Mouse (Mus musculus): Measurements from ENCODE around the gene Rbp3. TPM values are rescaled to one million over a fixed set of nuclear protein-coding genes. Genes with fewer than 3 reads are reported as not detected.

Gene Rbp3
- polyA plus RNA-seq, 1 experiment from 2014 or later = not detected

DNA sequence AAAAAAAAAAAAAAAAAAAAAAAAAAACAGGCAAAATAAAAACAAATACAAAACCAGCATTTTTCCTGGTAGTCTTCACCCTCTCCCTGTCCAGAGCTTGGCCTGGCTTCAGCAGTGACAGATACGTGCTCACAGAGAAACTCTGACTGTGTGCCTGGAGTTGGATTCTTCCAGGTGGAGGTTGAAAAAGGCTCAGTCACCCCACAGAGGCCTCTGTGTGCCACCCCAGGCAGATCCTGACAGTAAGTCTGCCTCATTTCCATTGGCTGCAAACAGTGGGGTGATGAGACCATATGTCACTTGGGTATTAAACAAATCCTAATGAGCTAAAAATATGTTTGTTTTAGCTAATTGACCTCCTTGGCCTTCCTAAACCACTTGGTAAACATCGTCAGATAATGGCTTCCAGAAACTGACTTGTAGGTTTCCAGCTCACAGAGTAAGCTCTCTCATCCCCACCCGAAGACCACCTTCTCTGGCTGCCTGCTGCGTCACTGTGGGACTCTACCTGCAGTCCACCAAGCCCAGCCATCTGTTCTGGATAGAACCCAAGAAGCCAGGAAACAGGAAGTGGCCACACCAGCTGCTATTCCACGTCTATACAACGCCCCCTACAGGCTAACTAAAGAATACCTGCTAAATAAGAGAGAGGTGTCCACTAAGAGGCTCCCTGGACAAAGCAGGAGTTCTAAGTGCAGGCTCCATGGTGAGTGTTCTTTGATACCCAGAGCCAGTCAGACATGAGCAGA, 1.4 kb upstream of the Rbp3 start:
- no peaks in the 10 kb centered on the region for H3K36me3 ChIP-seq (ENCODE audit: inconsistent target)
- WGBS (ENCODE audit: missing documents) = 48% methylated on average over 6 of the region's 6 CpGs
- no peak overlapping the region for H3K4me3 ChIP-seq (ENCODE audit: inconsistent target)
- no peak overlapping the region for H3K27ac ChIP-seq
- H3K79me2 ChIP-seq (ENCODE audit: inconsistent target) = no peaks in the 10 kb centered on the region

DNA sequence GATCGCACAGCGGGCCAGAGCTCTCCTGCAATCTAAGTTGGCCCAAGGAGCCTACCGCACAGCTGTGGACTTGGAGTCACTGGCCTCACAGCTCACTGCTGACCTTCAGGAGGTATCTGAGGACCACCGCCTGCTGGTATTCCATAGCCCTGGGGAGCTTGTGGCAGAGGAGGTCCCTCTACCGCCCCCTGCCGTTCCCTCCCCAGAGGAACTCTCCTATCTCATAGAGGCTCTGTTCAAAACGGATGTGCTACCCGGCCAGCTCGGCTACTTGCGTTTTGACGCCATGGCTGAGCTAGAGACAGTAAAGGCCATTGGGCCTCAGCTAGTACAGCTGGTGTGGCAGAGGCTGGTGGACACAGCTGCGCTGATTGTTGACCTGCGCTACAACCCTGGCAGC, 2.3 kb downstream of the Rbp3 start:
- H3K36me3 ChIP-seq (ENCODE audit: inconsistent target) = no peaks in the 10 kb centered on the region
- no peak overlapping the region for H3K4me3 ChIP-seq (ENCODE audit: inconsistent target)
- H3K79me2 ChIP-seq (ENCODE audit: inconsistent target) = no peaks in the 10 kb centered on the region
- no peak overlapping the region for H3K27ac ChIP-seq
- 73% methylated on average over 13 of the region's 13 CpGs for WGBS (ENCODE audit: missing documents)

- WGBS (ENCODE audit: missing documents) = 87% methylated on average over 4 of the region's 4 CpGs
- no peak overlapping the region for H3K27ac ChIP-seq
- H3K79me2 ChIP-seq (ENCODE audit: inconsistent target) = no peaks in the 10 kb centered on the region
These were observed 4.4 kb downstream of the Rbp3 start for GRCm38 (mm10) chr14:33958186-33958585.

GRCm38 (mm10) chr14:33958841-33959240, 5.0 kb downstream of the Rbp3 start:
- Histone ChIP-seq H3K79me2 (ENCODE audit: inconsistent target) (no peaks in the 10 kb centered on the region), H3K36me3 (ENCODE audit: inconsistent target) (no peaks in the 10 kb centered on the region), H3K4me3 (ENCODE audit: inconsistent target) (no peak overlapping the region), H3K27ac (no peak overlapping the region)
- WGBS (ENCODE audit: missing documents) = 72% methylated on average over 3 of the region's 3 CpGs

More at GRCm38 (mm10) chr14:33958186-33958585, 4.4 kb downstream of the Rbp3 start:
- Histone ChIP-seq H3K36me3 (ENCODE audit: inconsistent target) (no peaks in the 10 kb centered on the region), H3K4me3 (ENCODE audit: inconsistent target) (no peak overlapping the region)

GRCm38 (mm10) chr14:33959341-33959740, 5.5 kb downstream of the Rbp3 start:
- Histone ChIP-seq H3K4me3 (ENCODE audit: inconsistent target) (no peak overlapping the region), H3K36me3 (ENCODE audit: inconsistent target) (no peaks in the 10 kb centered on the region), H3K79me2 (ENCODE audit: inconsistent target) (no peaks in the 10 kb centered on the region), H3K27ac (no peak overlapping the region)
- 15% methylated on average over 9 of the region's 9 CpGs for WGBS (ENCODE audit: missing documents)

DNA sequence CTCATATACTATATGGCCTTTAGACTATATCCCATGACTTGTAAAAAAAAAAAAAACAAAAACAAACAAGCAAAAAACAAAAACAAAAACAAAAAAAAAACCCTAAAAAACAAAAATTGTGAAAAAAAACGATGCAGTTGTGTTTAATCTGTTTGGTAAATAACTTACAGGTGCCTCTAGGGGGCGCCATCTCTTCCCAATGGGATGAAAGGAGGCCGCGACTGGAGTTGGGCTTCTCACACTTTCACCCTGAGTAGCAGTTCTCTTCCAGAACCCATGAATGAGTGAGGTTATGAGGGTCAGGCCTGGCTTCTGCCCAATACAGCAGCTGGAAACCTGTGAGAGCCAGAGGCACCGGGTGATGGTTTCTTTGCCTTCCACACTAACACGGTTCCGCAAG, 11.9 kb downstream of the Rbp3 start:
- Histone ChIP-seq H3K79me2 (ENCODE audit: inconsistent target) (no peaks in the 10 kb centered on the region), H3K4me3 (ENCODE audit: inconsistent target) (no peak overlapping the region), H3K36me3 (ENCODE audit: inconsistent target) (no peaks in the 10 kb centered on the region), H3K27ac (no peak overlapping the region)
- WGBS (ENCODE audit: missing documents) = 72% methylated on average over 7 of the region's 7 CpGs

DNA sequence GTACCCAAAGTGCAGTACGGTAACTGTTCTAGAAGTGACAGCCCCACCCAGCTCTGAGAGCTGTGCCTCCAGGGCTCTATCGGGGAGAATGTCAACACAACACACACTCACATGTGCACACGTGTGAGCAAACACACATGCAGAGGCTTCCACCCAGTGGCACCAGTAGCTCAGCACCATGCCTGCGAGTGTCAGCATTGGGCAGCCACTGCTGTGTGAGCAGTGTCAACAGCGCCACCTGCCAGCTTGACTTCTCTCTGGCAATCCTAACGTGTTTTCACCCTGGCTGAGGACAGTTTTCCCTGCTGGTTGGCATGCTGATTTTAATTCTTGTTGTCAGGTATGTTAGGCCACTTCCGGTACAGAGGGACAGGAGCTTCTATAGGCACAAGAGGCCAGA, 18.9 kb downstream of the Rbp3 start:
- Histone ChIP-seq H3K36me3 (ENCODE audit: inconsistent target) (no peaks in the 10 kb centered on the region), H3K79me2 (ENCODE audit: inconsistent target) (no peaks in the 10 kb centered on the region), H3K27ac (no peak overlapping the region), H3K4me3 (ENCODE audit: inconsistent target) (no peak overlapping the region)
- 68% methylated on average over 7 of the region's 7 CpGs for WGBS (ENCODE audit: missing documents)

- Histone ChIP-seq H3K27ac (no peak overlapping the region), H3K79me2 (ENCODE audit: inconsistent target) (no peaks in the 10 kb centered on the region), H3K36me3 (ENCODE audit: inconsistent target) (no peaks in the 10 kb centered on the region), H3K4me3 (ENCODE audit: inconsistent target) (no peak overlapping the region)
- 75% methylated on average over 5 of the region's 5 CpGs for WGBS (ENCODE audit: missing documents)
These were observed 20.9 kb downstream of the Rbp3 start for GRCm38 (mm10) chr14:33974752-33975151.

- Histone ChIP-seq H3K36me3 (ENCODE audit: inconsistent target) (no peaks in the 10 kb centered on the region), H3K79me2 (ENCODE audit: inconsistent target) (no peaks in the 10 kb centered on the region), H3K27ac (no peak overlapping the region), H3K4me3 (ENCODE audit: inconsistent target) (no peak overlapping the region)
- 52% methylated on average over 7 of the region's 7 CpGs for WGBS (ENCODE audit: missing documents)
These were observed 23.9 kb downstream of the Rbp3 start for GRCm38 (mm10) chr14:33977748-33978147.

DNA sequence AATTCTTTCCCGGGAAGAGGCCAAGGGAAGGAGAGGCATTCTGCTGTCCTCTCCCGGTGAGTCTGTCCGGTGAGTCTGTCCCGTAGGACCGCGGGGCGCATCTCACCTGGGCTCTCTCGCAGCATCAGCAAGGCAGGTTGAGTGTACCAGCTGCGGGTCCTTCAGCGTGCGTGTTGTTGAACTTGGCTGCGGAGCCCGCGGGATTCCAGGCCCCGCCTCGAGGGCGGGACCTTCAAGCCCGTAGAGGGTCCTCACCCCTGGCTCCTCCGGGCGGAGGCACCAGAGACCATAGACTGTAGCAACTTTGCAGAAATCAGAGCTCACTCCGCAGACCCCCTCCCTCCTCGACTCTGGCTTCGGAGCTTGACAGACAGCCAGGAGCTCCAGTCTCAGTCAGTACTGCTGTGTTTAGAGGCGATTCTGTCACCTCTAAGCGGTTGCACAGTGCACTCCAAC, 24.8 kb downstream of the Rbp3 start, which contains the start of gene Zfp488:
Gene Zfp488, minus strand, starts transcription at position 161 of the 456 bp plus-strand sequence.
- Histone ChIP-seq H3K36me3 (ENCODE audit: inconsistent target) (no peaks in the 10 kb centered on the region), H3K27ac (no peak within 1 kb of the TSS), H3K79me2 (ENCODE audit: inconsistent target) (no peaks in the 10 kb centered on the region), H3K4me3 (ENCODE audit: inconsistent target) (no peak within 1 kb of the TSS)
- 9% methylated on average over 25 of the region's 25 CpGs for WGBS (ENCODE audit: missing documents)

DNA sequence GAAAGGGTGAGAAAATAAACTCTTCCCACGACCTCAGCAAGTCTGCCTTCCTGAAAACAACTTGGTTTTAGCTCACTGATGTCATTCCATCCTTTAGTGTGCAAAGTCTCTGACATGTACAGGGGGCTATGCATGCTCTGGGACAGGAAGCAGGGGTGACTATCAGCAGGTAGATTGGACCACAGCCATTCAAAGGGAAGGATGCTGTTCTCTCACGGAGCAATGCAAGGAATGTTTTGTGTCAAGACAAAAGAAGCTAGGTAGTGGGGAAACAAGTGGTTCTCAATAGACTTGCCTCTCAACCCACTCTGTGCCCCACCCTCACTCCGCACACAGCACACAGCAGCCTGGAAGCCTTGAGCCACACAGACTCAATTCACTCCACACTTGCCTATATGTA, 35.4 kb downstream of the Rbp3 start:
- Histone ChIP-seq H3K79me2 (ENCODE audit: inconsistent target) (no peaks in the 10 kb centered on the region), H3K4me3 (ENCODE audit: inconsistent target) (no peak overlapping the region), H3K27ac (no peak overlapping the region), H3K36me3 (ENCODE audit: inconsistent target) (no peaks in the 10 kb centered on the region)
- WGBS (ENCODE audit: missing documents) = 52% methylated on average over 3 of the region's 3 CpGs

- H3K79me2 ChIP-seq (ENCODE audit: inconsistent target) = no peaks in the 10 kb centered on the region
These were observed 38.2 kb downstream of the Rbp3 start for GRCm38 (mm10) chr14:33991971-33992370.

GRCm38 (mm10) chr14:33993051-33993450, 39.2 kb downstream of the Rbp3 start:
- WGBS (ENCODE audit: missing documents) = 86% methylated on average over 8 of the region's 9 CpGs
- Histone ChIP-seq H3K36me3 (ENCODE audit: inconsistent target) (no peaks in the 10 kb centered on the region), H3K79me2 (ENCODE audit: inconsistent target) (no peaks in the 10 kb centered on the region), H3K4me3 (ENCODE audit: inconsistent target) (no peak overlapping the region), H3K27ac (no peak overlapping the region)

More at GRCm38 (mm10) chr14:33991971-33992370, 38.2 kb downstream of the Rbp3 start:
- Histone ChIP-seq H3K36me3 (ENCODE audit: inconsistent target) (no peaks in the 10 kb centered on the region), H3K27ac (no peak overlapping the region), H3K4me3 (ENCODE audit: inconsistent target) (no peak overlapping the region)
- 76% methylated on average over 4 of the region's 4 CpGs for WGBS (ENCODE audit: missing documents)

DNA sequence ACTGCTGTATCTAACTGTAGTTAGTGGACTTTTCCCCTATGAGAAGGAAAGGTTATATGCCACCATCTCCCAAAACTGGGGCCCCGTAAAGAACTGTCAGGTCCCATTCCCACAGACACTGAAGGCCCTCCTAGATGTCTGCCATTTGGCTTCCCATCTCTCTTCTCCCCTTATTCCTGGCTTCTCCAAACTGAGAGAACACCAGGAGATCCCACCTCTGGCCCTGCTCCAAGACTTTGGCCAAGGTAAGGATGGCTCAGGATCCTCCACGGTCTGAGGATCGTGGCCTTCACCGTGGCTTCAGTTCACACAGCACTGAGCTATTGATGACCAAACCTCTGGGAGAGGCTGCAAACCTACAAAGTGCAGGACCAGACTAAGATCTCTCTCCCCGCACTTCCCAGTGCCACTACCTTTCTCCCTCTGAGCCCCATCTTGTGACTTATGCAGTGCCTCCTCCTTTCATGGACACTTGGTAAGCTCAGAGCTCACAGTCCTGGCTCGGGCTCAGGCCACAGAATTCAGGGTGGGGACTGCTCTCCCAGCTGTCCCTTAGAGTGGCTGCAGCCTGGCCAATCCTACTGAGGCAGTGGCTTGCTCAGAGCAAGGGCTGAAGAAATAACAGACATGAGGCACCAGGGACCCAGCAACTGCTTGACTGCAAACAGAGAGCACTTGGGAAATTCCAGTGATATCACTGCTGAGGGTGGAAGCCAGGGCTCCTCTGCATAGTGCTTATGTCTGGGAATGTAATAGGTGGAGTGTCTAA, 39.9 kb downstream of the Rbp3 start:
- Histone ChIP-seq H3K27ac (no peak overlapping the region), H3K4me3 (ENCODE audit: inconsistent target) (no peak overlapping the region), H3K36me3 (ENCODE audit: inconsistent target) (no peaks in the 10 kb centered on the region), H3K79me2 (ENCODE audit: inconsistent target) (no peaks in the 10 kb centered on the region)
- 89% methylated on average over 6 of the region's 6 CpGs for WGBS (ENCODE audit: missing documents)

GRCm38 (mm10) chr14:33997427-33997826, 43.6 kb downstream of the Rbp3 start:
- 78% methylated on average over 6 of the region's 6 CpGs for WGBS (ENCODE audit: missing documents)
- H3K27ac ChIP-seq = no peak overlapping the region
- H3K36me3 ChIP-seq (ENCODE audit: inconsistent target) = no peaks in the 10 kb centered on the region
- no peaks in the 10 kb centered on the region for H3K79me2 ChIP-seq (ENCODE audit: inconsistent target)
- no peak overlapping the region for H3K4me3 ChIP-seq (ENCODE audit: inconsistent target)
